Mouse (Mus musculus) c-Kit-positive CD71-positive TER-119-positive erythroid progenitor cells, embryonic 14.5 days (primary cell): ENCODE results near the gene Arnt.

Source experiments
- DNase-seq: peaks from one replicate; pipeline ENCODE4 v3.0.0-alpha.2; 2013; ENCODE audit warnings: low spot score

Gene Arnt

GRCm38 (mm10) chr3:95457758-95458157, 23.6 kb downstream of the Arnt start:
- no peak for DNase-seq

GRCm38 (mm10) chr3:95459381-95459780, 25.2 kb downstream of the Arnt start:
- DNase-seq, result no peak

GRCm38 (mm10) chr3:95463852-95464251, 29.7 kb downstream of the Arnt start:
- no peak for DNase-seq

GRCm38 (mm10) chr3:95478966-95479365, 44.8 kb downstream of the Arnt start:
- DNase-seq, result no peak

- no peak for DNase-seq
These were observed 52.2 kb downstream of the Arnt start for GRCm38 (mm10) chr3:95486421-95486820.

GRCm38 (mm10) chr3:95488679-95489078, 54.5 kb downstream of the Arnt start:
- no peak for DNase-seq

GRCm38 (mm10) chr3:95490238-95490637, 56.0 kb downstream of the Arnt start:
- DNase-seq, result no peak

GRCm38 (mm10) chr3:95494342-95494741, 60.2 kb downstream of the Arnt start:
- peak; percentile 39 for DNase-seq

GRCm38 (mm10) chr3:95498229-95498628, 64.0 kb downstream of the Arnt start:
- no peak for DNase-seq

- DNase-seq, result no peak
These were observed 64.8 kb downstream of the Arnt start, which contains the start of gene Ctsk for GRCm38 (mm10) chr3:95499024-95499423. Gene Ctsk (plus strand): TSS chr3:95499256.

- DNase-seq, result no peak
These were observed 65.4 kb downstream of the Arnt start for GRCm38 (mm10) chr3:95499496-95500140.

GRCm38 (mm10) chr3:95502312-95502711, 68.1 kb downstream of the Arnt start:
- DNase-seq, result no peak

GRCm38 (mm10) chr3:95509348-95509747, 75.2 kb downstream of the Arnt start:
- DNase-seq, result no peak

- DNase-seq, result no peak
These were observed 77.5 kb downstream of the Arnt start for GRCm38 (mm10) chr3:95511611-95512180.

GRCm38 (mm10) chr3:95516614-95517041, 82.4 kb downstream of the Arnt start:
- DNase-seq, result peak; percentile 84

GRCm38 (mm10) chr3:95517493-95517898, 83.3 kb downstream of the Arnt start:
- DNase-seq, result peak; percentile 87

GRCm38 (mm10) chr3:95518891-95519290, 84.7 kb downstream of the Arnt start:
- peak; percentile 29 for DNase-seq

- peak; percentile 91 for DNase-seq
These were observed 85.1 kb downstream of the Arnt start for GRCm38 (mm10) chr3:95519315-95519714.

GRCm38 (mm10) chr3:95520100-95520499, 85.9 kb downstream of the Arnt start:
- no peak for DNase-seq

- no peak for DNase-seq
These were observed 87.0 kb downstream of the Arnt start for GRCm38 (mm10) chr3:95521168-95521567.

- DNase-seq, result no peak
These were observed 89.5 kb downstream of the Arnt start for GRCm38 (mm10) chr3:95523662-95524061.

GRCm38 (mm10) chr3:95524673-95525072, 90.5 kb downstream of the Arnt start:
- DNase-seq, result no peak

GRCm38 (mm10) chr3:95526111-95526510, 91.9 kb downstream of the Arnt start:
- DNase-seq, result no peak
